Mouse (Mus musculus) ES-E14 (cell line): ENCODE data around the gene Sorcs2.

Experiments
- CHD2 ChIP-seq: IDR thresholded peaks from 2 replicates; pipeline ENCODE4 v1.6.1; 2014; ENCODE audit warnings: mild to moderate bottlenecking, low read depth, low read length, inconsistent platforms
- HCFC1 ChIP-seq: IDR thresholded peaks from 2 replicates; pipeline ENCODE4 v1.6.1; 2012; ENCODE audit warnings: low read length, inconsistent platforms, borderline replicate concordance; ENCODE audit not compliant: insufficient read depth
- MAFK ChIP-seq: IDR thresholded peaks from 2 replicates; pipeline ENCODE4 v1.6.1; 2014; ENCODE audit warnings: mild to moderate bottlenecking, low read depth, low read length, inconsistent platforms; ENCODE audit not compliant: insufficient read depth
- ZC3H11A ChIP-seq: IDR thresholded peaks from 2 replicates; pipeline ENCODE4 v1.6.1; 2012; ENCODE audit warnings: low read depth, mild to moderate bottlenecking, inconsistent platforms, low read length, borderline replicate concordance
- ZNF384 ChIP-seq: IDR thresholded peaks from 2 replicates; pipeline ENCODE4 v1.6.1; 2012; ENCODE audit warnings: low read depth, low read length, inconsistent platforms

GRCm38 (mm10) chr5:36248022-36248421, 149.9 kb downstream of the Sorcs2 start:
- TF ChIP-seq CHD2 (no peak), ZC3H11A (no peak), HCFC1 (no peak), ZNF384 (no peak), MAFK (no peak)
